Mouse (Mus musculus): Measurements from ENCODE around the gene Vmn1r19.

GRCm38 (mm10) chr6:57431196-57431595 lies 27.6 kb downstream of the Vmn1r19 start:
- TF ChIP-seq POLR2A (IDR thresholded peaks at IDR 0.05; ENCODE audit: borderline replicate concordance, low read depth, low read length) (no peak), CTCF (IDR thresholded peaks at IDR 0.05; ENCODE audit: low read depth, low read length) (no peak)
